Mouse (Mus musculus) skeletal muscle tissue, adult 2 months (tissue): Measurements from ENCODE around the gene Scd3.
A peak's percentile ranks its signal among the peaks of the same experiment; 100 is the strongest.
"Not testable (repeated sequence)": the region's sequence is repeated elsewhere in the genome, so short reads cannot be mapped to it uniquely, and the experiment has no call there.

ENCODE experiments used
- DNase-seq: peaks from one replicate; pipeline ENCODE4 v3.0.0-alpha.2; 2012; ENCODE audit warnings: low read depth, low spot score

Gene Scd3

GRCm38 (mm10) chr19:44273711-44274110, 70.6 kb downstream of the Scd3 start:
- DNase-seq, result no peak

GRCm38 (mm10) chr19:44274452-44274851, 71.4 kb downstream of the Scd3 start:
- no peak for DNase-seq

GRCm38 (mm10) chr19:44275418-44275817, 72.3 kb downstream of the Scd3 start:
- no peak for DNase-seq

- no peak for DNase-seq
Observed at GRCm38 (mm10) chr19:44276861-44277260, 73.8 kb downstream of the Scd3 start.

GRCm38 (mm10) chr19:44277931-44278330, 74.9 kb downstream of the Scd3 start:
- no peak for DNase-seq

GRCm38 (mm10) chr19:44280755-44281154, 77.7 kb downstream of the Scd3 start:
- no peak for DNase-seq

- not testable (repeated sequence) for DNase-seq
Observed at GRCm38 (mm10) chr19:44281825-44282447, 78.9 kb downstream of the Scd3 start.

GRCm38 (mm10) chr19:44282534-44283156, 79.6 kb downstream of the Scd3 start:
- no peak for DNase-seq

- DNase-seq, result no peak
Observed at GRCm38 (mm10) chr19:44283157-44284024, 80.3 kb downstream of the Scd3 start.

- DNase-seq, result peak; percentile 85
Observed at GRCm38 (mm10) chr19:44284025-44284695, 81.1 kb downstream of the Scd3 start.

GRCm38 (mm10) chr19:44284723-44285122, 81.7 kb downstream of the Scd3 start:
- DNase-seq, result no peak

GRCm38 (mm10) chr19:44285554-44285953, 82.5 kb downstream of the Scd3 start:
- no peak for DNase-seq

- no peak for DNase-seq
Observed at GRCm38 (mm10) chr19:44286109-44286508, 83.0 kb downstream of the Scd3 start.

GRCm38 (mm10) chr19:44287415-44288110, 84.5 kb downstream of the Scd3 start:
- no peak for DNase-seq

- DNase-seq, result no peak
Observed at GRCm38 (mm10) chr19:44292083-44292482, 89.0 kb downstream of the Scd3 start.

GRCm38 (mm10) chr19:44292483-44292882, 89.4 kb downstream of the Scd3 start:
- no peak for DNase-seq

- DNase-seq, result no peak
Observed at GRCm38 (mm10) chr19:44292941-44293768, 90.1 kb downstream of the Scd3 start, which contains the start of gene Scd2. Gene Scd2 (plus strand): TSS chr19:44293674.
